Mouse (Mus musculus) midbrain, embryonic 14.5 days (tissue): ENCODE measurements around the gene Cebpb. TPM values are rescaled to one million over a fixed set of nuclear protein-coding genes. Genes with fewer than 3 reads are reported as not detected.

Source experiments
- ATAC-seq: fragments of 200-750 bp; cut with Nextera tagmentation; 2 replicates; pipeline ENCODE4 v1.8.0; 2017; ENCODE audit warnings: moderate number of reproducible peaks, moderate library complexity; ENCODE audit not compliant: low FRiP score, low TSS enrichment
- DNase-seq: peaks from one replicate; pipeline ENCODE4 v3.0.0-alpha.2; 2015
- H3K27ac ChIP-seq: fragments of 300-500 bp; sonication (generic); replicated peaks from 2 replicates; pipeline ENCODE4 v1.5.1; 2014; ENCODE audit warnings: mild to moderate bottlenecking, low read depth, low read length, moderate library complexity
- H3K27me3 ChIP-seq: fragments of 300-500 bp; sonication (generic); 2 replicates; pipeline ENCODE4 v1.6.1; 2014; ENCODE audit warnings: low read length, control low read depth, mixed read lengths; ENCODE audit not compliant: control insufficient read depth, insufficient read depth
- H3K36me3 ChIP-seq: fragments of 300-500 bp; sonication (generic); 2 replicates; pipeline ENCODE4 v1.6.1; 2014; ENCODE audit warnings: low read length, control low read depth; ENCODE audit not compliant: control insufficient read depth, insufficient read depth
- H3K4me1 ChIP-seq: fragments of 300-500 bp; sonication (generic); 2 replicates; pipeline ENCODE4 v1.6.1; 2014; ENCODE audit warnings: mild to moderate bottlenecking, antibody characterized with exemption, low read length, control low read depth; ENCODE audit not compliant: control insufficient read depth, insufficient read depth
- H3K4me2 ChIP-seq: fragments of 300-500 bp; sonication (generic); 2 replicates; pipeline ENCODE4 v1.6.1; 2014; ENCODE audit warnings: mild to moderate bottlenecking, low read length, moderate library complexity
- H3K4me3 ChIP-seq: fragments of 300-500 bp; sonication (generic); replicated peaks from 2 replicates; pipeline ENCODE4 v1.5.1; 2014; ENCODE audit warnings: low read depth, low read length
- H3K9ac ChIP-seq: fragments of 300-500 bp; sonication (generic); replicated peaks from 2 replicates; pipeline ENCODE4 v1.6.1; 2014; ENCODE audit warnings: mild to moderate bottlenecking, low read length, moderate library complexity
- H3K9me3 ChIP-seq: fragments of 300-500 bp; sonication (generic); 2 replicates; pipeline ENCODE4 v1.6.1; 2016; ENCODE audit warnings: low read length, control low read depth, mixed read lengths; ENCODE audit not compliant: control insufficient read depth
- WGBS: fragments of 180-500 bp; shearing (Covaris S2); extraction: QIAGEN DNeasy Blood & Tissue Kit; methylation state at CpG from one replicate; pipeline ENCODE4 v1.1.7; 2014; 5-methylcytosine and 5-hydroxymethylcytosine counted together
- polyA plus RNA-seq: library from polyadenylated mRNA; unstranded; fragments of >200 nt; fragmentation: Nextera tagmentation; extraction: Ambion mirVana; gene quantifications from 2 replicates; pipeline ENCODE4 v1.2.1, GENCODE M21; 2014

The Cebpb gene
- polyA plus RNA-seq, 1 experiment from 2014 or later: 1.4 TPM

DNA sequence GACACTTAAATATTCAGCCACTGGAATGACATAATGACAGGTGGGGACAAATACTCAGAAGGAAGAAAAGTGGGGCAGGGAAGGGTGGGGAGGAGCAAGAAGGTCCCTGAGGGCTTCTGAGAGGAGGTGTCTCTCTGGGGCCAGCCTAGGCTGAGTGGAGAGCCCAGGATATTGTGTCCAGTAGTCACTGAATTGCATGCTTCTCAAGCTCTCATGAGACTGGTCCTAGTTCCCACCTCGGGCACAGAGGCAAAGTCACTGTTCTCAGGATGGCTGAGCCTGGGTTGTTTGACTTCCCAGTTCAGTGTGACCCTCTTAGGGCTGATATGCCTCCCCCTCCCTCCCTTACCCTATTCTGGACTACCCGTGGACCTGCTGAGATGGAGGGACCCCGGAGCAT, 4.1 kb downstream of the Cebpb start:
- Histone ChIP-seq H3K27me3 (peaks cover 39% of the 10 kb centered on the region), H3K27ac (no peak overlapping the region), H3K4me1 (0 out of 2 replicates have a peak, but pooled peaks cover 4% of the 10 kb centered on the region), H3K9me3 (no peaks in the 10 kb centered on the region), H3K4me3 (no peak overlapping the region), H3K36me3 (no peaks in the 10 kb centered on the region), H3K4me2 (no peak overlapping the region), H3K9ac (no peak overlapping the region)
- no peak for DNase-seq
- ATAC-seq: no peak
- 62% methylated on average over 3 of the region's 3 CpGs for WGBS

DNA sequence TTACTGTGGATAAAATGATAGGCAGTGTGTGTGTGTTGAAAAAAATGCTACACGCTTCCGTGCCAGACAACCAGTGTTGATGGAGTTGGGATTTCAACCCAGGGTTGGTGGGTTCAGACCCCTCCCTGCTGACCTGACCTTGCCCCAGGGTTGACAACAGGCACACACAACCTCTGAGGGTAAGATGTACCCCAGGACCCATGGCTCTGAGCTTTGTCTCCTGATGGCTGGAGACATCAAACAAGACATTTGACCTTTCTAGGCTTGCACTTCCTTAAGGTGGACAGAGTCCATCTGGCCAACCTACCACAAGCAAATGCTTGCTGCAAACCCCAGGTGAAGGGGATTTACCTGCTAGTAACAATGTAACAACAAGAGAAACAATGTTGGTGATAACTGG, 4.8 kb downstream of the Cebpb start:
- Histone ChIP-seq H3K36me3 (no peaks in the 10 kb centered on the region), H3K4me3 (no peak overlapping the region), H3K4me2 (no peak overlapping the region), H3K27me3 (peaks cover 34% of the 10 kb centered on the region), H3K27ac (no peak overlapping the region), H3K9ac (no peak overlapping the region), H3K4me1 (0 out of 2 replicates have a peak, but pooled peaks cover 4% of the 10 kb centered on the region), H3K9me3 (no peaks in the 10 kb centered on the region)
- DNase-seq (no peak), ATAC-seq (no peak)
- WGBS: 96% methylated on average over 2 of the region's 2 CpGs

DNA sequence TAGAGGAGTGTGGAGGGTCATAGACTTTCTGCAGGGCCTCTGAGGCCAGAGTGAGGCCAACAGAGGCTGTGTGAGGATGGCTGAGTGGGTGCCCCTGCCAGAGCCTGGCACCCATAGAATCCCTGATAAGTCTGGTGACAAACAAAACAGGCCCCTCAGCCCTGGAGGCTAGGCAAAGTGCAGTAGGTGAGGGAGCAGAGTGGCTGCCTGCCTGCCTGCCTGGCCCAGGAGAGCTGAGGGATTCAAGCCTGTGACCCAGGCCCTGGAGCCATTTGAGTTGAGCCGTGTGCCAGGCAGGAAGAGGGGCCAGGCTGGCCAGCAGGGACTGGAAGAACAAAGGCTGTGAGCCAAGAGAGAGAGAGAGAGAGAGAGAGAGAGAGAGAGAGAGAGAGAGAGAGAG, 5.5 kb downstream of the Cebpb start:
- no peak overlapping the region for H3K27ac ChIP-seq
- H3K4me1 ChIP-seq: 0 out of 2 replicates have a peak, but pooled peaks cover 4% of the 10 kb centered on the region
- H3K9me3 ChIP-seq: no peaks in the 10 kb centered on the region
- H3K4me3 ChIP-seq: no peak overlapping the region
- no peak overlapping the region for H3K4me2 ChIP-seq
- 79% methylated on average over 1 of the region's 1 CpGs for WGBS
- no peak for ATAC-seq
- no peak overlapping the region for H3K9ac ChIP-seq
- no peak for DNase-seq
- no peaks in the 10 kb centered on the region for H3K36me3 ChIP-seq
- H3K27me3 ChIP-seq: peaks cover 27% of the 10 kb centered on the region

DNA sequence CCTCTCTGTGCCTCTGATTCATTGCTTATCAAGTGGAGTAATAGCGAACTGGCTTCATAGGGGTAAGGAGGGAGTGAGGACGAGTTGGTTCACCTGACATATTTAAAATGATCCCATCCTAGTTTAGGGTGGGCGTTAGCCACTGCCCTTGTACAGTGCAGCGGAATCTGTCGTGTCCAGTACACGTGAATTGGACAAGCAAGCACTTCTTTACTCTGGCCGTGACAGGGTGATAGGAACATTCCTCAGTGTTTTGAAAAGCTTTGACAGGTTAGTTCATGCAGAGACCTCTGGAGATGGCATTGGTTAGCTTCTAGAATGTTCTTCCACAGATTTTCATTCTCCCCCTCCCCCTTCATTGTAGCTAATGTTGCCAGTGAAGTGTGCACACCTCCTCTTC, 6.2 kb downstream of the Cebpb start:
- peaks cover 19% of the 10 kb centered on the region for H3K27me3 ChIP-seq
- no peak overlapping the region for H3K4me3 ChIP-seq
- no peaks in the 10 kb centered on the region for H3K9me3 ChIP-seq
- H3K9ac ChIP-seq: no peak overlapping the region
- no peak overlapping the region for H3K27ac ChIP-seq
- no peak for DNase-seq
- no peak overlapping the region for H3K4me2 ChIP-seq
- no peaks in the 10 kb centered on the region for H3K36me3 ChIP-seq
- 96% methylated on average over 7 of the region's 7 CpGs for WGBS
- no peak for ATAC-seq
- H3K4me1 ChIP-seq: 0 out of 2 replicates have a peak, but pooled peaks cover under 1% of the 10 kb centered on the region

DNA sequence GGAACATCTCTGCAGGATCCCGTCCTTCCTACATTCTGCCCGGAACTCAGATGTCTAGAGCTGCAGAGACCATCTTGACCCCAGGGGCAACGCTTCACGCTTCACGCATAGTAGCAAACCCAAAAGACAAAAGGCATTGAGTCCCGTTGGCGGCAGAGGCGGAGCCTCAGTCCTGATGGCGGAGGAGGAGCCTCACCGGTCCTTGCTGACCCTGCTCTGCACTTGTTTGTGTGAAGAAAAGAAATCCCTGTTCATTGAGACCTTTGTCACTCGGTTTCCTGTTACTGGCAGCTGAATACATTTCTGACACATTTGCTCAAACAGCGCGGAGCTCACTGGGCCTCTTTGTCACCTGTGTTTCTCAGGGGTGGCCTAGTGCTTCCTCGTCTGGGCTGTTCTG, 6.8 kb downstream of the Cebpb start:
- Histone ChIP-seq H3K27ac (no peak overlapping the region), H3K9ac (no peak overlapping the region), H3K4me1 (no peaks in the 10 kb centered on the region), H3K9me3 (no peaks in the 10 kb centered on the region), H3K4me3 (no peak overlapping the region), H3K27me3 (peaks cover 16% of the 10 kb centered on the region), H3K4me2 (no peak overlapping the region), H3K36me3 (no peaks in the 10 kb centered on the region)
- WGBS: 69% methylated on average over 14 of the region's 14 CpGs
- no peak for DNase-seq
- ATAC-seq: no peak

DNA sequence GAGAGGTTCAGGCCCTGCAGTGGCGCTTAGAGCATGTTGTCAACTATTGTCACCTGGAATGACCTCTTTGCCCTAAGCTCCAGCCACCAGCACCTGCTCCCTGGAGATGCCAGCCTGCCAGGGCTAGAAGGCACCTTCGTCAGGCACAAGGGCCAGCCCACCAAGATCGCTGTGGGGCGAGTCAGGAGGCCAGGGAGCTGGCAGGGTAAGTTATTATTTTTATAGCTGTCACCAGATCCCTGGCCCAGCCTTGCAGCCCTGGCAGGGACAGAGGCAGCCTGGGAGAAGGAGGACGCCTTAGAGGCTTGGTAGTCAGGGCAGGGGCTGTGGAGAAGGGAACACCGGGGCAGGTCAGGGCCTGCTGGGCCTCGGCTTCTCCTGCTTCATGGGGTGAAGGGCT, 7.4 kb downstream of the Cebpb start:
- ATAC-seq (no peak), DNase-seq (no peak)
- Histone ChIP-seq H3K27ac (no peak overlapping the region), H3K27me3 (peaks cover 9% of the 10 kb centered on the region), H3K4me2 (no peak overlapping the region), H3K9ac (no peak overlapping the region), H3K36me3 (no peaks in the 10 kb centered on the region), H3K9me3 (no peaks in the 10 kb centered on the region), H3K4me3 (no peak overlapping the region), H3K4me1 (no peaks in the 10 kb centered on the region)
- WGBS: 86% methylated on average over 7 of the region's 7 CpGs

DNA sequence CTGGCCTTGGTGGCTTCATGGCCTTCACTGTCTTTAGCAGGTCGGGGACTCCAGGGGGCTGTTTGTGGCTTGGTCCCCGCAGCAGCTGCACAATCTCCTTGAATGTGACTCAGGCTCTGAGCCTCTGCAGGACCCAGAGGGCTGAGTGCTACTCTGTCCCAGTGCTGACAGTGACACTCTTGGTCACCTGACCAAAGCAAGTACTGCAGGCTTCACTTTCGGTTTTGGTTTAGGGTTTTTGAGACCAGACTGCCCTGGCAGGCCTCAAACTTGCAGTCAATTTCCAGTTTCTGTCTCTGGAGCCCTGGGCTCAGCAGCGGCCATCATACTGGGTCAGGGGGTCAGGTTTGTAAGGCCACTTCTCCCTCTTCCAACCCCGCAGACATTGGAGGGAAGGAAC, 9.2 kb downstream of the Cebpb start:
- Histone ChIP-seq H3K27me3 (no peaks in the 10 kb centered on the region), H3K9ac (no peak overlapping the region), H3K4me1 (no peaks in the 10 kb centered on the region), H3K9me3 (no peaks in the 10 kb centered on the region), H3K4me3 (no peak overlapping the region), H3K36me3 (no peaks in the 10 kb centered on the region), H3K4me2 (no peak overlapping the region), H3K27ac (no peak overlapping the region)
- DNase-seq: no peak
- WGBS: 64% methylated on average over 5 of the region's 5 CpGs
- ATAC-seq: no peak

DNA sequence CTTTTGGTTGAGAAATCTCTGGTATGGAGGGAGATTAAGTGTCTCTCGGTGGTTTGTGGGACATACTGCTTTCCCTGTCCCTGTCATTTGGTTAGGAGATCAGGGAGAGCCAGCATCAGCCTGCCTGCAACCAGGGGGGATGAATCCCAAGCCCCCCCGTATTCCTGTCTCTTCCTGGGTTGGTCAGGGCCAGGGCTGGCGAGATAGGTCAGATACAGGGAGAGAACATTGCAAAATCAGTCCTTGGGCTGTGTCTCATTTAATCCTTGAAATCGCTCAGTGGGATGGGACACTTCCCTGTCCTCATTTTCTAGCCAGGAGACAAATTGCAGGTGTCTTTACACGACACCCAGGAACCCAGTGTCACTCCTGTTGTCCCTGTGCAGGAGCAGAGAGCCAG, 11.3 kb downstream of the Cebpb start:
- Histone ChIP-seq H3K9me3 (no peaks in the 10 kb centered on the region), H3K4me1 (no peaks in the 10 kb centered on the region), H3K4me3 (no peak overlapping the region), H3K9ac (no peak overlapping the region), H3K4me2 (no peak overlapping the region), H3K27ac (no peak overlapping the region), H3K36me3 (no peaks in the 10 kb centered on the region), H3K27me3 (no peaks in the 10 kb centered on the region)
- no peak for ATAC-seq
- 74% methylated on average over 5 of the region's 5 CpGs for WGBS
- no peak for DNase-seq

DNA sequence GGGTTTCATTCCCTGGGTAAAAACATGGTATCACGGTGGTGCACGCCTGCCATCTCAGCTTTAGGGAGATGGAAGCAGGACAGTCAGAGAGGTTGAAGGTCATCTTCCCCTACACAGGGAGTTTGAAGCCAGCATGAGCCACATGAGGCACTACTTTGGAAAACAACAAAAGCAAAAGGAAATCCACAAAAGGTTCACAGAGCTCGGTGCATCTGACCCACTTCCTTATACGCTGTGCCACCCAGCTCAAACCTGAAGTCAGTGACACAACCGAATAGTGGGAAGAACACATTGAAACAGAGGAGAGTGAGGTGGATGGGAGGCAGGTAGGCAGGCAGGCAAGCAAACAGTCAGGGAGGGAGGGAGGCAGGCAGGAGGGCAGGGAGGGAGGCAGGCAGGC, 12.8 kb downstream of the Cebpb start:
- ATAC-seq (no peak), DNase-seq (no peak)
- 66% methylated on average over 5 of the region's 5 CpGs for WGBS
- Histone ChIP-seq H3K27me3 (no peaks in the 10 kb centered on the region), H3K4me3 (no peak overlapping the region), H3K27ac (no peak overlapping the region), H3K36me3 (no peaks in the 10 kb centered on the region), H3K9me3 (no peaks in the 10 kb centered on the region), H3K4me2 (no peak overlapping the region), H3K4me1 (no peaks in the 10 kb centered on the region), H3K9ac (no peak overlapping the region)
